Mouse (Mus musculus) embryonic fibroblast, embryonic 13.5 days (primary cell): Measurements from ENCODE around the gene Tchp. TPM values are rescaled to one million over a fixed set of nuclear protein-coding genes. Genes with fewer than 3 reads are reported as not detected.

Experiments
- H3K27ac ChIP-seq: 2 replicates; pipeline ENCODE4 v1.5.1; 2012; ENCODE audit warnings: low read length, control low read depth, inconsistent platforms; ENCODE audit not compliant: insufficient read depth
- H3K4me1 ChIP-seq: 2 replicates; pipeline ENCODE4 v1.6.1; 2011; ENCODE audit warnings: low read length; ENCODE audit not compliant: control insufficient read depth, insufficient read depth
- H3K4me3 ChIP-seq: 2 replicates; pipeline ENCODE4 v1.5.1; 2011; ENCODE audit warnings: mild to moderate bottlenecking, control low read depth, low read length; ENCODE audit not compliant: insufficient read depth
- CTCF ChIP-seq: IDR thresholded peaks from 2 replicates; pipeline ENCODE4 v1.5.1; 2011; ENCODE audit warnings: mild to moderate bottlenecking, control low read depth, low read length, moderate library complexity, borderline replicate concordance; ENCODE audit not compliant: insufficient read depth
- POLR2A ChIP-seq: IDR thresholded peaks from 2 replicates; pipeline ENCODE4 v1.6.1; 2011; ENCODE audit warnings: low read depth, mild to moderate bottlenecking, control low read depth, low read length, moderate library complexity
- polyA plus RNA-seq: library from polyadenylated mRNA; stranded (reverse); fragments of >200 nt; gene quantifications from 2 replicates; pipeline ENCODE4 v1.2.4, GENCODE M21; 2011; ENCODE audit warnings: low read depth; ENCODE audit not compliant: missing spikeins, insufficient read length

Tchp gene
- polyA plus RNA-seq, 1 experiment: 7.8 TPM

DNA sequence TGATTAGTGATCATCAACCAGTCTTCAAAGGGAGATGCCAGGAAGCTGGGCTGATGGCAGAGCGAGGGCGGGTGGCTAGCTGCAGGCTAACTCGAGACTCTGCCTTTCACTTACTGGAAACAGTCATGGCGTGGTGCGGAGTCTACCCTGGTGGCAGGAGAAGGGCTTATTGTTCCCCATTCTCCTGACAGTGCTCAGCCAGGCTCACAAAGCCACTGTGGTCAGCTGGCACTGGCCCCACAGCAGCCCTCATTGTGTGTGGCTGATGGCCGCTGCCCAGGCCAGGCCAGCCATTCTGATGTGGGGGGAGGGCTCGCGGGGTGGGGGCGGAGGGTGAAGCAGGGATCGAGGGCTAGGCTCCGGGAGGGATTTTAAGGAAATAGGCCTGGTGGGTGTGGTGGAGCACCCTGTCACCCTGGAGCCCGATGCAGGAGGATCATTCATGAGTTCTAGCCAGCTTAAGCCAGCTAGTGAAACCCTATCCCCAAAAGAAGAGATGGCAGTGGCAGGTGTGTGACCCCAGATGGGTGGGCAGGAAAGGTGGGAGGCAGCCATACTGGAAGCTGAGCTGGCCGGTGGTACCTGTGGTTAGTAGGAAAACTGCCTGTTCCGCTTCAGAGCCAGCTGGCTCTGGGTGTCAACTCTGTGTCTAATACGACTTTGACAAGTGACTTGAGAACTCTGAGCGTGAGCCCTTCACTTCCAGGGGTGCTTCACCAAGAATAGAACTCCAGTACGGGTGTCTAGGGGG is 27.5 kb upstream of the Tchp start:
- peaks cover 8% of the 10 kb centered on the region; the same call in 1 of the 2 replicates for H3K4me1 ChIP-seq
- no peak for TF ChIP-seq POLR2A
- TF ChIP-seq CTCF: no peak
- no peak overlapping the region for H3K27ac ChIP-seq
- H3K4me3 ChIP-seq: no peak overlapping the region

DNA sequence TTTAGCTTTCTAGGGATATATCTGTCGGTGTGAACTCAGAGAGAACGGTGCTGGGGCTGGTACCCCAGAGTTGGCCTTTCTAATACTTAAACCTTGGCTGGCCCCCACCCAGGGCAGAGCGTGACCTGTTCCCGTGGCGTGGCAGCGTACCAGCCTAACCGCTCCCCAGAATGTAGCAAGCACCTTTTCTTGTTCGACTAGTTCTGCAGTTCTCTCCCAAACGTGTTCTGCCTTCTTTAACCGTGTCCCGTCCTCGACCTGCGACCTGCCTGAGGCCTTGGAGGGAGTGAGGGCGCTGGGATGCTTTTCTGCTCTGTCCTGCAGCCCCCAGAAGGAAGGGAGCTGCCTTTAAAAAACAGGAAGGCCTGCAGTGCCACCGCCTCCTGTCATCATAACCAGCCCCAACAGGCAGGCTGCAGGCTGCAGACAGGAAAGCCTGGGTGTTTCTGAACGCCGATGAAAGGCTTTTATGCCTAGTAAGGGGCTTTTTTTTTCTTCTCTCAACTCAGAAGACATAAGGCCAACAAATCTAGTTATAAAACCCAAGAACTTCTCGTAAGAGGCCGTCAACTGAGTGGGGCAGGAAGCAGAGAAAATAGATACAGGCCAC is 26.8 kb upstream of the Tchp start:
- Histone ChIP-seq H3K27ac (no peak overlapping the region), H3K4me1 (peaks cover 8% of the 10 kb centered on the region; the same call in 1 of the 2 replicates)

DNA sequence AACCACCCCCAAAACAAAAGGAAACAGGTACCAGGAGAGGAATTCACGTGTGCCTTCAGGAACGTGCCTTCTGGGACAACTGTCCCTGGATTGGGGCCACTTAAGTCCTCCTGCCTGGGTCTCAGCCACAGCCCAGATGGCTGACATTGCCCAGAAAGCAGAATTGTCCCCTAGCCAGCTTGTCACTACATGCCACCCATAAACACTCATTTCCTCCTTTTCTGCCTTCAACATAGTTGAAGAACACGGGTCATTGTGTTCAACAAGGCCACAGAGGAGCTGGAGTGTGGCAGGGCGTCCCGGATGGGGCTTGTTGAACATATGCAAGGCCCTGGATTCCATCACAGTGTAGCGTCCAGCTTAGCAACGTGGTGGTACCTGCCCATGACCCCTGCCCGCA is 25.8 kb upstream of the Tchp start:
- no peak for TF ChIP-seq CTCF
- no peak for TF ChIP-seq POLR2A
- H3K27ac ChIP-seq: no peak overlapping the region
- no peak overlapping the region for H3K4me3 ChIP-seq
- peaks cover 8% of the 10 kb centered on the region; the same call in 1 of the 2 replicates for H3K4me1 ChIP-seq

More for the DNA sequence above, 26.8 kb upstream of the Tchp start:
- TF ChIP-seq POLR2A (no peak), CTCF (no peak)
- no peak overlapping the region for H3K4me3 ChIP-seq

DNA sequence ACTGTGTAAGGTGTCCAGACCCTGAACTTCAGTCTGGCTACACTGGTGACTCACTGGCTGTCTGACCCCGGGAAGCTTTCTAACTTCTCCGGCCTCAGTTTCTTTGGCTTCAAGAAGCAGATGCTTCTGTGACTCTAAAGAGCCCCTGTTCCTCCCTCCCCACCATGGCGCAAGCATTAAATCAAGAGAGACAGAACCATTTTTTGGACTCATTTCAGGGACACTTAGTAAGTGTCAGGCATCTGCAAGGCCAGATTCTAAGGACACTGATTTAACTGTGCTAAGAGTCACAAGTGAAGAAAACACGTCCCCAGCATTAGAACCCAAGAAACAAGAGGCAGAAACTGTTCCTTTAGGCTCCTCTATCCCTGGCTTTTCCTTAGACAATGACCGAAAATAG is 21.6 kb upstream of the Tchp start:
- Histone ChIP-seq H3K4me3 (no peak overlapping the region), H3K4me1 (peaks cover 8% of the 10 kb centered on the region; the same call in 1 of the 2 replicates), H3K27ac (no peak overlapping the region)
- TF ChIP-seq POLR2A: no peak
- no peak for TF ChIP-seq CTCF

DNA sequence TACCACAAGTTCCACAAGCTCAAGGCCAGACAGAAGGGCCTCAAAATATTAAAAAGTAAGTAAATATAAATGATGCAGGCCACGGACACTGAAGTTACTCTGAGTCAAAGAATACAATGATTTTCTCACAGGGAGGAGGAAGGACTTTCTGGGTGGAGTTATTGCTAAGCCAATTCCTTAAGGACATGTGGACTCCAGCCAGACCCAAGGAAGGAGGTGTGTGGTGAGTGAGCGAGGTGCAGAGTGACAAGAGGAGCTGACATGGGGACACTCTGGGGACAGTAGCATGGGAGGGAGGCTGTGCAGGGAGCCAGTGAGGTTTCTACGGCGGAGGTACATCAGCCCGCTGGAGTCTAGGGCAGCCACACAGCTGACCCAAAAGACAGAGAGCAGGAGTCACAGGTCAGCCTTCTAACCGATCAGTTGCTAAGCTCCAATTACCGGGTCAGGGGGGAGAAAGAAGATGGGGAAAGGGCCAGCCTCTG is 20.8 kb upstream of the Tchp start:
- H3K27ac ChIP-seq: no peak overlapping the region
- H3K4me1 ChIP-seq: peaks cover 8% of the 10 kb centered on the region; the same call in 1 of the 2 replicates
- H3K4me3 ChIP-seq: no peak overlapping the region
- TF ChIP-seq CTCF (no peak), POLR2A (no peak)

DNA sequence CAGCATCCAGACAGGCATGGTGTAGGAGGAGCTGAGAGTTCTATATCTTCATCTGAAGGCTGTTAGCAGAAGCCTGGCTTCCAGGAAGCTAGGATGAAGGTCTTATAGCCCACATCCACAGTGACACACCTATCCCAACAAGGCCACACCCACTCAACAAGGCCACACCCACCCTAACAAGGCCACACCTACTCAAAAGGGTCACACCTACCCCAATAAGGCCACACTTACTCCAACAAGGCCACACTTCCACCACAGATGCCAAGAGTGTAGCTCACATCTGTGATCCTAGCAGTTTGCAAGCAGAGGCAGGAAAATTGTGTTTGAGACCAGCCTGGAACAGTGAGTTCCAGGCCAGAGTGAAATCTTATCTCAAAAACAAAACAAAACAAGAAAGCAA is 19.7 kb upstream of the Tchp start:
- peaks cover 3% of the 10 kb centered on the region; the same call in 1 of the 2 replicates for H3K4me1 ChIP-seq
- H3K27ac ChIP-seq: no peak overlapping the region
- TF ChIP-seq POLR2A (no peak), CTCF (no peak)
- H3K4me3 ChIP-seq: no peak overlapping the region

DNA sequence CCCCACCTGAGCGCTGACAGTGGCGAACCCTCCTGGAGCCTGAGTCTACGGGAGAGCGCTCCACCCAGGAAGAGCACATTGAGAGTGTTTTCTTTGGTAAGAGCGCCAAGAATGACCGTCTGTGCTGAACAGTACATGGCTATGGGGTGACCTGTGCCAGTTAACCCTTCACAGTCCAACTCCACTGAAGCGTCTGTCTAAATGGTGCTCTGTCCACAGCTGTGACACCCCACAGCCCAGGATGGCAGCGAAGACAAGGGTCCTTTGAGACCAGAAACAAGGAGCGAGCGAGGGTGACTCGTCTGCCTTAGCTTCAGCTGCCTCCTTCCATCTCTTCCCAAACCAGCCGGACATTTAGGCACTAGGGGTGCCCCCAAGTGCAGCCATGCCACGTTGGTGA is 18.9 kb upstream of the Tchp start:
- no peak overlapping the region for H3K4me3 ChIP-seq
- TF ChIP-seq POLR2A (no peak), CTCF (no peak)

DNA sequence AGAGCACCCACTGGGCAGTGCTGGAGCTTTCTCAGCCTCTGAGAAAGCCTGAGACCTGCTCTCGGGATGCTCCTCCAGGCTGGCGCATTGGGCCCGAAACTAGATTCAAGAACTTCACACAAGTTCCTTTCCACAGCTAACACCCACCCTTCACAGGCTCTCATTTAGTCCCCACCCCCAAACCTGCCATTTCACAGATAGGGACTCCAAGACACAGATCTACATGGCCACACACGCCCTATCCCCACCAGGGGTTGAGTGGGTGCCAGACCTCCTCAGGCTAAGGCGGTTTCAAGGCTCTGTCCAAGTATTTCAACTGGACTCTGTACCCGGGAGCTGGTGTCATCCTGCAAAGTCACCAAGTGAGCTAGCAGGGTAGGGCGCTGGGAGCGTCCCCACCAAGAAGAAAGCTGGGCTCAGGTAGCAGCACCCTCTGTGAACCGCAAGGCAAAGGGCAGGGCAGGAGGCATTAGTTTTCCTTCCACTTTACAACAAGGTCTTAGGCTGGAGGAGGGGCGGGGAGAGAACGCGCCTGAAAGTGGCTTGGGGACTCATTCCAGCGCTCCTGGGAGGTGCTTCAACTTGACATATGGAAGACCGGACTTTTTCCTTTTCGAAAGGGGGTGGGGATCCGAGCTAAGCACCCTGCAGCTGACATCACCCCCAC is 17.7 kb upstream of the Tchp start:
- TF ChIP-seq POLR2A (no peak), CTCF (no peak)
- Histone ChIP-seq H3K4me1 (no peaks in the 10 kb centered on the region), H3K4me3 (peak overlapping the region; percentile 67), H3K27ac (no peak overlapping the region)

More for the DNA sequence above, 18.9 kb upstream of the Tchp start:
- Histone ChIP-seq H3K27ac (no peak overlapping the region), H3K4me1 (no peaks in the 10 kb centered on the region)

DNA sequence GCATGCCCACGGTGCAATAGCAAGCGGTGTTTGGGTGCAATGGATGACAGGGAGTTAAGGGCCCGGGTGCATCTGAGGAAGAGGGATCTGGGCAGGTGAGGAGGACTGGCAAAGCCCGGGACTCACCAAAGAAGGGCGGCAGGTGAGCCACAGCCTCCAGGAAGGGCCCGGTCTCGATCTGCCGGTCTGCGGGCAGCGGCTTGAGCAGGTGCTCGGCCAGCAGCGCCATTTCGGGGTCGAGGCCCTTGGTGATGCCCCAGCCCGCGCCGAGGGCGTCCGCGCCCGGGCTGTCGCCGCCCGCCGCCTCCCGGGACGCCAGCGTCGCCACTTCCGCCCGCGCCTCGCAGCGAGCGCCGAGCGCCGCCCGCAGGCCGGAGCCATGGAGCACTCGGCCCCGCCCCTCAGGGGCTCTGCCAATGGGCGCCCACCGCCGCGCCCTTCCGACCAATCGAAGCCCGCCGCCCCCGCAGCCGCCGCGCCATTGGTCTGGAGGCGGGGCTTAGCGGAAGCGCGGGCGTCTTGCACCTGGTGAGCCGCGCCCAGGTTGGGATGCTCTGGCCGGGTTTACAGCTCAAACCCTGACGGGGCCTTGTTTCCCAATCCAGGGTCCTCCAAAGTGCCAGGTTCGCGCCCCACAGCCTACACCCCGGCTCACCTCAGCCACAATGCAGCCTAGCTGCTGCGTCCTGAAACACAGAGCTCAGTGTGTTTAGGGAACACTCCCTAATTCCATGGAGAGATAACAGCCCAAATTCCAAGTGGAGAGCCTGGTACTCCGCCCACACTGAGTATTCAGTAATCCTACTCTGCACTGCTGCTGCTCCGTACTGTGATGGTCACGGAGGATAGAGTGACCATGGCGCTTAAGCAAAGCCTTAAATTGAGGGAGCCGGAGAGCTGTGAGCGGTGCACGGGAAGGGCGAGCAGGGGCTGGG is 16.7 kb upstream of the Tchp start, which contains the start of gene Gltp:
TSS of gene Gltp (minus strand) at position 352 of the 935 bp plus-strand sequence.
- no peak within 1 kb of the TSS for H3K27ac ChIP-seq

More for the DNA sequence above, 16.7 kb upstream of the Tchp start, which contains the start of gene Gltp:
- TF ChIP-seq CTCF (no peak), POLR2A (peak; percentile 61)
- Histone ChIP-seq H3K4me1 (no peaks in the 10 kb centered on the region), H3K4me3 (peak within 1 kb of the TSS; percentile 67)
